Mouse (Mus musculus) limb, embryonic 15.5 days (tissue): ENCODE measurements around the gene Nid1. TPM values are rescaled to one million over a fixed set of nuclear protein-coding genes. Genes with fewer than 3 reads are reported as not detected.
"Not testable (repeated sequence)": the region's sequence is repeated elsewhere in the genome, so short reads cannot be mapped to it uniquely, and the experiment has no call there.

Source experiments
- ATAC-seq: fragments of 200-750 bp; cut with Nextera tagmentation; 2 replicates; pipeline ENCODE4 v1.8.0; 2017; ENCODE audit warnings: low read depth, moderate TSS enrichment; ENCODE audit not compliant: insufficient number of reproducible peaks, low FRiP score, low TSS enrichment
- H3K27ac ChIP-seq: fragments of 300-500 bp; sonication (generic); 2 replicates; pipeline ENCODE4 v1.5.1; 2015; ENCODE audit warnings: moderate library complexity, mild to moderate bottlenecking, inconsistent platforms
- H3K27me3 ChIP-seq: fragments of 300-500 bp; sonication (generic); 2 replicates; pipeline ENCODE4 v1.6.1; 2015; ENCODE audit warnings: inconsistent platforms
- H3K36me3 ChIP-seq: fragments of 300-500 bp; sonication (generic); 2 replicates; pipeline ENCODE4 v1.6.1; 2015; ENCODE audit warnings: inconsistent platforms
- H3K4me1 ChIP-seq: fragments of 300-500 bp; sonication (generic); 2 replicates; pipeline ENCODE4 v1.6.1; 2015; ENCODE audit warnings: inconsistent platforms
- H3K4me2 ChIP-seq: fragments of 300-500 bp; sonication (generic); 2 replicates; pipeline ENCODE4 v1.6.1; 2015; ENCODE audit warnings: mild to moderate bottlenecking, inconsistent platforms
- H3K4me3 ChIP-seq: fragments of 300-500 bp; sonication (generic); 2 replicates; pipeline ENCODE4 v1.5.1; 2015; ENCODE audit warnings: mild to moderate bottlenecking, inconsistent platforms
- H3K9ac ChIP-seq: fragments of 300-500 bp; sonication (generic); 2 replicates; pipeline ENCODE4 v1.6.1; 2015; ENCODE audit warnings: inconsistent platforms
- H3K9me3 ChIP-seq: fragments of 300-500 bp; sonication (generic); 2 replicates; pipeline ENCODE4 v1.6.1; 2016; ENCODE audit warnings: inconsistent platforms
- WGBS: fragments of 180-500 bp; shearing (Covaris S2); methylation state at CpG from one replicate; pipeline ENCODE4 v1.1.7; 2015; 5-methylcytosine and 5-hydroxymethylcytosine counted together
- polyA plus RNA-seq: library from polyadenylated mRNA; unstranded; fragments of >200 nt; fragmentation: Nextera tagmentation; extraction: Ambion mirVana; gene quantifications from 2 replicates; pipeline ENCODE4 v1.2.1, GENCODE M21; 2015

Gene Nid1
- 116 and 134 TPM in 2 replicates for polyA plus RNA-seq

DNA sequence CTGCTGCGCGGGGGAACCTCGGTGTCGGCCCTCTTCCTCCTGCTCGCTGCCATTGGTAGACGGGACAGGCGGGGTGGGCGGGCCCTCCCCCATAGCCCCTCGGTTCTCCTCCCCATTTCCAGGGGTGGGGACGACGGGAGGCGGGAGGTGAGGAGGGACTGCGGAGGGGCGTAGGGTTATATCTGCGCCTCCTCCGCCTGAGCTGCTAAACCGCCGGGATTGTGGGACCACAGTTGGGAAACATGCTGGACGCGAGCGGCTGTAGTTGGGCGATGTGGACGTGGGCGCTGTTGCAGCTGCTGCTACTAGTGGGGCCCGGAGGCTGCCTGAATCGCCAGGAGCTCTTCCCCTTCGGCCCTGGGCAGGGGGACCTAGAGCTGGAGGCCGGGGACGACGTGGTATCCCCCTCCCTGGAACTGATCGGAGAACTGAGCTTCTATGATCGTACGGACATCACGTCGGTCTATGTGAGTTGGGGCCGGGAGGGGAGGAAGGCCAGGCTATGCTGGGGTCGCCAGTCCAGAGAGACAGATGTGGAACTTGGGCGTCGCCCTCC lies at the start of gene Nid1:
Gene Nid1, plus strand, starts transcription at position 92 of the 556 bp plus-strand sequence.
- H3K36me3 ChIP-seq, H3K4me1 ChIP-seq, H3K9ac ChIP-seq, H3K9me3 ChIP-seq, H3K27ac ChIP-seq, H3K27me3 ChIP-seq: not testable (repeated sequence)
- peak; percentile 87 for ATAC-seq
- Histone ChIP-seq H3K4me2 (peak within 1 kb of the TSS; percentile 33; the same call in 1 of the 2 replicates), H3K4me3 (peak within 1 kb of the TSS; percentile 37)
- WGBS, result 0% methylated on average over 30 of the region's 39 CpGs

- not testable (repeated sequence) for H3K4me1 ChIP-seq, H3K9ac ChIP-seq, H3K9me3 ChIP-seq, H3K27ac ChIP-seq, H3K36me3 ChIP-seq, H3K27me3 ChIP-seq
- WGBS, result under 1% methylated on average over 48 of the region's 78 CpGs
- H3K4me2 ChIP-seq, result peak within 1 kb of the TSS; percentile 56
- ATAC-seq, result peak; percentile 74
- H3K4me3 ChIP-seq, result peak within 1 kb of the TSS; percentile 43
Measured at GRCm38 (mm10) chr13:13393228-13394095, 43.9 kb upstream of the Nid1 start, which contains the start of gene Gpr137b. Gpr137b (minus strand) TSS chr13:13394014.

DNA sequence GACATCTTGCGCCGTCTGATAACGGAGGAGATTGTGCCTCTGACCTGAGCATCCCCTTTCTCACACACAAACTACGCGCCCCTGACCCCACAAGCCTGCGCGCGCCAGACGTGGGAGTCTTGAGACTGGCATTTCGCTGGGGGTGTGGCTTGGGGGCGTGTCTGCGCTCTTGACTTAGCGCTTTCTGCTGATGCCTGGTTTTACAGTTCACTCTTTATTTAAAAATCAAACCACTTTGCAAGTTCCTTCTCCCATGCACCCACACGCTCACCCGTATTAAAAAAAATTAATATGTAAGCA lies 43.3 kb upstream of the Nid1 start:
- peak overlapping the region; percentile 56 for H3K4me2 ChIP-seq
- H3K27ac ChIP-seq, H3K27me3 ChIP-seq, H3K9me3 ChIP-seq, H3K36me3 ChIP-seq, H3K9ac ChIP-seq, ATAC-seq, H3K4me1 ChIP-seq: not testable (repeated sequence)
- H3K4me3 ChIP-seq, result peak overlapping the region; percentile 43
- 0% methylated on average over 15 of the region's 15 CpGs for WGBS

- ATAC-seq, H3K36me3 ChIP-seq, H3K9ac ChIP-seq, H3K4me3 ChIP-seq, H3K9me3 ChIP-seq, H3K27ac ChIP-seq, H3K4me2 ChIP-seq, H3K27me3 ChIP-seq, H3K4me1 ChIP-seq: not testable (repeated sequence)
- WGBS, result 73% methylated on average over 3 of the region's 3 CpGs
Measured at GRCm38 (mm10) chr13:13400851-13401250, 36.5 kb upstream of the Nid1 start.

- not testable (repeated sequence) for H3K4me1 ChIP-seq, H3K9ac ChIP-seq, H3K36me3 ChIP-seq, H3K27ac ChIP-seq, H3K4me3 ChIP-seq, H3K27me3 ChIP-seq, H3K9me3 ChIP-seq, ATAC-seq, H3K4me2 ChIP-seq
- WGBS, result 63% methylated on average over 5 of the region's 5 CpGs
Measured at GRCm38 (mm10) chr13:13402818-13403217, 34.5 kb upstream of the Nid1 start.

DNA sequence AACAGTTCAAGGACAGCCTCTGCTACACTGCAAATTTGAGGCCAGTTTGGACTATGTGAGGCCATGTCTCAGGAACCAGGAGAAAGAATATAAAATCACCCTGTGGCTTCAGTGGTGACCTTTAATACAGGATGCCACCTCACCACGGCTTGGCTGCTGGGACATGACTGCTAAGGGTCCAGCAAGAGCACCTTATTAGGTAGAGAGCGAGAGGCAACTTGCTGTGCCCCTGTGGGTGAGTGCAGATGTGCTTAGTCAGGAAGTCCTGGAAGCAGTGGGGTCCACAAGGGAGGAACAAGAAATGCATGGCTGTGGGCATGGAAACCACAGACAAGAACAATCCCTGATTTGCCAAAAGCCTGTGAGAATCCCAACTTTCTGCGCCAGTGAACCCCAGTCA lies 34.0 kb upstream of the Nid1 start:
- H3K36me3 ChIP-seq, H3K9me3 ChIP-seq, H3K4me3 ChIP-seq, H3K9ac ChIP-seq, H3K27ac ChIP-seq, H3K4me2 ChIP-seq, H3K4me1 ChIP-seq, ATAC-seq, H3K27me3 ChIP-seq: not testable (repeated sequence)
- WGBS, result 91% methylated on average over 3 of the region's 3 CpGs

DNA sequence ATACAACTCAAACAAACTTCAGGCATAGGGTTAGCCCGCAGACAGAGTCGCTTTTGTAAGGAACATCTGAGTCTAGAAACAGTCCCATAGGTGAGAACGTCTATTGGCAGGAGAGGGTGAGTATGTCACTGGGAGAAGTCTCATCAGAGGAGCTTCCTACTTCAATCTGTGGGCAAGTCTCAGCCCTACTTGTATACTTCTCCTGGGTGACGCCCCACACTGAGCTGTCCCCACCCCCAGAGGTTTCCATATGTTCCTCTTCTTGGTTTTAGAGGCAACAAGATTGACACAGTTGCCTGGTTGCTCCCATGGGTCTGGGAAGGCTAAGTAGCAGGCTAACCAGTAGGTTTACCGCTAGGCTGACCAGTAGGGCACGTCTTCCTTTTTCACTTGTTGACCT lies 33.5 kb upstream of the Nid1 start:
- not testable (repeated sequence) for ATAC-seq, H3K9ac ChIP-seq
- 86% methylated on average over 5 of the region's 6 CpGs for WGBS

DNA sequence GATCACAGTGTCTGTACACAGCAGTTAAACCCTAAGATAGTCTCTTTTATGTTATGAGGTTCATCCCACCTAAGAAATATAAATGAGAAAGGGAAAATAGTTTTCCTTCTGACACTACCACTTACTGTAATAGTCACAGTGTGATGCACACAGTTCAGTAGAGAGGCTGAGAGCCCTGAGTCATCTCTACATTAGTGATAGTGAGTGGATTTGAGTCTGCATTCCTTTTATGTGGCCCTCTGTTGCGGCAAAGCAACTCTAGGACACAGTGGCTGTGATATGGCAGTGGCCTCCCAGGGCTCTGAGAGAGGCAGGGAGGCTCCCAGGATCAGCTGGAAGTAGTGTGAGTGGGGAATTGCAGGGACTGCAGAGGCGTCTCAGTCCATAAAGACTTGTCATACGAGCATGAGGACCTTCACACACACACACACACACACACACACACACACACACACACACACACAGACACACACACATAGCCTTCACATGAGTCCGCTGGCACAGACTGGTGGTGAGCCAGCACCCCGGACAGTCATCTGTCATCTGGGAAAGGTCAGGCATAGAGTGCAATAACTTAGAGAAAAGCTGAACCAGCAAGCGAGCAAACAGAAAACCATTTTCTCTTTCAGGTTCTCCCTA lies 32.7 kb upstream of the Nid1 start:
- H3K9ac ChIP-seq, H3K27me3 ChIP-seq, H3K4me1 ChIP-seq, H3K4me2 ChIP-seq, ATAC-seq, H3K36me3 ChIP-seq, H3K27ac ChIP-seq, H3K4me3 ChIP-seq, H3K9me3 ChIP-seq: not testable (repeated sequence)
- WGBS, result 73% methylated on average over 6 of the region's 6 CpGs

More for the DNA sequence above, 33.5 kb upstream of the Nid1 start:
- H3K27me3 ChIP-seq, H3K4me2 ChIP-seq, H3K9me3 ChIP-seq, H3K4me3 ChIP-seq, H3K27ac ChIP-seq, H3K36me3 ChIP-seq, H3K4me1 ChIP-seq: not testable (repeated sequence)

- H3K4me2 ChIP-seq, H3K27ac ChIP-seq, H3K4me1 ChIP-seq, H3K9ac ChIP-seq, H3K36me3 ChIP-seq, ATAC-seq, H3K9me3 ChIP-seq, H3K4me3 ChIP-seq, H3K27me3 ChIP-seq: not testable (repeated sequence)
- no CpG with 5 or more reads among the region's 6 CpGs for WGBS
Measured at GRCm38 (mm10) chr13:13405511-13405910, 31.8 kb upstream of the Nid1 start.

GRCm38 (mm10) chr13:13414206-13414605 lies 23.1 kb upstream of the Nid1 start:
- no peak overlapping the region for H3K27ac ChIP-seq
- no peak overlapping the region for H3K9ac ChIP-seq
- WGBS, result 68% methylated on average over 3 of the region's 3 CpGs
- no peaks in the 10 kb centered on the region for H3K9me3 ChIP-seq
- no peak overlapping the region for H3K4me2 ChIP-seq
- no peak overlapping the region for H3K4me3 ChIP-seq
- ATAC-seq, result no peak
- H3K36me3 ChIP-seq, result no peaks in the 10 kb centered on the region
- H3K27me3 ChIP-seq, result no peaks in the 10 kb centered on the region
- no peaks in the 10 kb centered on the region for H3K4me1 ChIP-seq

GRCm38 (mm10) chr13:13415120-13416006 lies 22.0 kb upstream of the Nid1 start:
- not testable (repeated sequence) for H3K9me3 ChIP-seq, H3K4me1 ChIP-seq, H3K9ac ChIP-seq, H3K4me3 ChIP-seq, ATAC-seq, H3K27me3 ChIP-seq, H3K27ac ChIP-seq, H3K36me3 ChIP-seq
- WGBS, result 39% methylated on average over 23 of the region's 23 CpGs
- H3K4me2 ChIP-seq, result 0 out of 2 replicates have a peak overlapping the region, but pooled peaks have one; percentile 10

DNA sequence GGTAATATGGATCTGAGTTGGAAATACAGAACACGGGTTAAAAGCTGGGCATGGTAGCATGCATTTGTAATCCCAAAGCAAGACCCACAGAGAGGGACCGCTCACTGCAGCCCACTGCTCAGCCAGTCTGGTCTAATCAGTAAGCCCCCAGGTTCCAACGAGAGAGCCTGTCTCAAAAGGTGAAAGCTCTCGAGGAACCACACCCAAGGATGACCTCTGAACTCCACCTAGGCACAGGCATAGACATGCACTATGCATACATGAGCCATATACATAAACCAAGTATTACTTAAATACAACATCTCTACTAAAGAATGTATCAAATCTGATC lies 21.4 kb upstream of the Nid1 start:
- WGBS, result 70% methylated on average over 3 of the region's 4 CpGs
- ATAC-seq, result peak; percentile 55; the same call in 1 of the 2 replicates
- H3K9me3 ChIP-seq, result not testable (repeated sequence)

More for the DNA sequence above, 21.4 kb upstream of the Nid1 start:
- not testable (repeated sequence) for H3K27me3 ChIP-seq, H3K4me2 ChIP-seq, H3K27ac ChIP-seq, H3K4me1 ChIP-seq, H3K4me3 ChIP-seq, H3K9ac ChIP-seq, H3K36me3 ChIP-seq
